Mouse (Mus musculus) liver, embryonic 11.5 days (tissue): ENCODE measurements around the gene Haus4. TPM values are rescaled to one million over a fixed set of nuclear protein-coding genes. Genes with fewer than 3 reads are reported as not detected.

ENCODE experiments used
- ATAC-seq: fragments of 200-750 bp; cut with Nextera tagmentation; replicated peaks from 2 replicates; pipeline ENCODE4 v1.8.0; 2017; ENCODE audit warnings: moderate number of reproducible peaks, mild to moderate bottlenecking, moderate TSS enrichment, moderate library complexity; ENCODE audit not compliant: low FRiP score
- DNase-seq: peaks from one replicate; pipeline ENCODE4 v3.0.0-alpha.2; 2017; ENCODE audit warnings: low spot score
- H3K27ac ChIP-seq: fragments of 300-500 bp; sonication (generic); 2 replicates; pipeline ENCODE4 v1.5.1; 2014; ENCODE audit warnings: mild to moderate bottlenecking, low read depth, low read length, control low read depth
- H3K27me3 ChIP-seq: fragments of 300-500 bp; sonication (generic); replicated peaks from 2 replicates; pipeline ENCODE4 v1.6.1; 2014; ENCODE audit warnings: low read length, mixed read lengths; ENCODE audit not compliant: control insufficient read depth, insufficient read depth
- H3K36me3 ChIP-seq: fragments of 300-500 bp; sonication (generic); 2 replicates; pipeline ENCODE4 v1.6.1; 2014; ENCODE audit warnings: mild to moderate bottlenecking, low read length, moderate library complexity, mixed read lengths; ENCODE audit not compliant: control insufficient read depth, insufficient read depth
- H3K4me1 ChIP-seq: fragments of 300-500 bp; sonication (generic); replicated peaks from 2 replicates; pipeline ENCODE4 v1.6.1; 2014; ENCODE audit warnings: low read length, mixed read lengths; ENCODE audit not compliant: control insufficient read depth, insufficient read depth
- H3K4me2 ChIP-seq: fragments of 300-500 bp; sonication (generic); 2 replicates; pipeline ENCODE4 v1.6.1; 2014; ENCODE audit warnings: mild to moderate bottlenecking, control low read depth, moderate library complexity
- H3K4me3 ChIP-seq: fragments of 300-500 bp; sonication (generic); 2 replicates; pipeline ENCODE4 v1.5.1; 2014; ENCODE audit warnings: low read depth, low read length, control low read depth
- H3K9ac ChIP-seq: fragments of 300-500 bp; sonication (generic); 2 replicates; pipeline ENCODE4 v1.6.1; 2014; ENCODE audit warnings: low read depth, low read length, control low read depth
- H3K9me3 ChIP-seq: fragments of 300-500 bp; sonication (generic); 2 replicates; pipeline ENCODE4 v1.6.1; 2016; ENCODE audit warnings: low read length, inconsistent platforms, mixed read lengths; ENCODE audit not compliant: control insufficient read depth
- WGBS: fragments of 180-500 bp; shearing (Covaris S2); extraction: QIAGEN DNeasy Blood & Tissue Kit; methylation state at CpG from one replicate; pipeline ENCODE4 v1.1.7; 2014; 5-methylcytosine and 5-hydroxymethylcytosine counted together
- polyA plus RNA-seq: library from polyadenylated mRNA; unstranded; fragments of >200 nt; fragmentation: Nextera tagmentation; extraction: Ambion mirVana; gene quantifications from 2 replicates; pipeline ENCODE4 v1.2.1, GENCODE M21; 2014

Haus4 gene
- 71.6 and 76.4 TPM in 2 replicates for polyA plus RNA-seq

DNA sequence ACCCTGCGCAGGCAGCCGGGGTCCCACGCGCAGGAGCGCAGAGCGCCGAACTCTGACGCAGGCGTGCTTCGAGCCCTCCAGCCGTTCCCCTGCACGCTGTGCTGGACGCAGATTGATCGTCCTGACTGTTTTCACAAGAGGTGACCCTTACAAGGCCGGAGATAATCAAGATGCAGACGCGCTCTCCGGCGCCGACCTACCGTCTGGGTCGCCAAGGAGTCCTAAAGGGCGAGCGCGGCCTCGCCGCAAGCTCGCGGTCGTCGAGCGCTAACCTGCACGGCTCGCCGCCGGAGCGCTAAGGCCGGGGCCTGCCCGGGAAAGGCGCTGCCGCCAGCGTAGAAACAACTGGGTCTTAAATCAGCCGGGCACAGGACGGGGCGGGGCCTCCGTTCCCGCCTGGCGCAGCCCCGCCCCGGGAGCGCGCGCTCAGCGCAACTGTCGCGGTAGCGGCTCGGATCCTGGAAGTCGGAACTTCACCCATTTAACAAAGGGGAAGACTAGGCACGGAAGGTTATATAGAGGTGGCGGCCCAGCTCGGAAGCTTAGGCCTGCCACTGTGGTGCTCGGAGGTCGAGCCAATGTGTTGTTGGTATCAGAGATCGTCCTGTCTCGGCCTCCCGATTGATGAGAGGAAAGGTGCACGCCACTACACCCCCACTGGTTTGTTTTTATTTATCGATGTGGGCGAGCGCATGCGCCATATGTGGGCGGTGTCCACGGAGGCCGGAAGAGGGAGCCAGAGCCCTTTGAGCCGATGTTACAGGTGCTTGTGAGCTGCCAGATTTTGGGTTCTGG is at the start of gene Haus4:
Gene Haus4 (minus strand): TSS at position 642 of the 795 bp plus-strand sequence.
- peak within 1 kb of the TSS; percentile 96 for H3K27ac ChIP-seq
- no peaks in the 10 kb centered on the region for H3K9me3 ChIP-seq
- WGBS = under 1% methylated on average over 76 of the region's 76 CpGs
- peak within 1 kb of the TSS; percentile 89 for H3K4me2 ChIP-seq
- no peaks in the 10 kb centered on the region for H3K27me3 ChIP-seq
- peak within 1 kb of the TSS; percentile 65 for H3K4me3 ChIP-seq
- ATAC-seq (peak; percentile 96), DNase-seq (peak; percentile 94)
- H3K36me3 ChIP-seq = peaks cover 19% of the 10 kb centered on the region
- peak within 1 kb of the TSS; percentile 90 for H3K9ac ChIP-seq
- peaks cover 5% of the 10 kb centered on the region; the same call in 1 of the 2 replicates for H3K4me1 ChIP-seq

DNA sequence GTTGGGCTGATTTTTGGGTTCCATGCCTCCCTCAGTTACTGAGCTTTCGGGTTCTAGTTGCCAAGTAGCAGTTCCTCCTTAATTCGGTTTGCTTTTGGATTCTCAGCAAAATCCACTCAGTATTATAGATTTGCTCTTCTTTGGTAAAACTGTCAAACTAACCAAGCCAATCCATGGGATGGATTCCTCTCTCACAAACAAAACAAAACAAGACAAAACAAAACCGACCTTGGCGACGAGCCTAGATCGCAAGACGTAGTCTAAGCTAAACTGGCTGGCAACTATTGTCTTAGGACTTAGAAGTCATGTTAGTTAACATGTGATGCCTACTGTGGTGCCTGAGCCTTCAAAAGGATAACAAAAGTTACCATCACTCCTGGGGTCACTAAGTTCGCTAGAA is 49.3 kb upstream of the Haus4 start:
- peaks cover 17% of the 10 kb centered on the region for H3K4me1 ChIP-seq
- no peak for DNase-seq
- ATAC-seq = no peak
- H3K9ac ChIP-seq = peak overlapping the region; percentile 92
- H3K36me3 ChIP-seq = no peaks in the 10 kb centered on the region; the same call in 1 of the 2 replicates
- H3K4me3 ChIP-seq = peak overlapping the region; percentile 73
- H3K9me3 ChIP-seq = no peaks in the 10 kb centered on the region
- WGBS = 84% methylated on average over 8 of the region's 8 CpGs
- H3K27me3 ChIP-seq = no peaks in the 10 kb centered on the region
- peak overlapping the region; percentile 95 for H3K27ac ChIP-seq
- H3K4me2 ChIP-seq = peak overlapping the region; percentile 72

DNA sequence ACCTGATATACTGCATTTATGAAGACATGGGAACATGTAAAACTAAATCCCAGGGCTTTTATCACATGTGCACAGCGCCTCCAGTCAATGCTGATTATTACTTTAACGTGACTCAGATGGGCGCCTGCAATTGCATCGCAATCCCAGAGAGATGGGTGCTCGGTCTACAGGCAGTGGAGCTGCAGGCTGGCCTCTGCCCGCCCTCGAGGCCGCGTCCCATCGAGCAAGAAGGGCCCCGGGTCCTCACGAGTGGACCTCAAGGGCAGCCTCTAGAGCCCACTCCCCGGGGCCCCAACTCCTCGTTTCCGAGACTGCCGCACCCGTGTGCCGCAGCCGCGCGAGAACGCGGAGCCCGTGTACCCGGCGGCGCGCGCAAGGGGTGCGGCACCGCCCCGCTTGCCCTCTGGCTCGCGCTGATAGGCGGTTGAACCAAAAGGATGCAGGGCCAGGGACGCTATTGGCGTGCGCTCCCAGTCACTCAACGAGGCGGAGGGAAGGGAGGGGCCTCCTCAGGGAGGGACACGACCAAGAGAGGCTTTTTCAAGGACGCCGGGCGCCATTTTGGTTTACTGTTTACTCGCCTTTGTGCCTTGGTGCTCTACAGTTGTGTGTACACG is 48.7 kb upstream of the Haus4 start:
- peak overlapping the region; percentile 72 for H3K4me2 ChIP-seq
- peak overlapping the region; percentile 73 for H3K4me3 ChIP-seq
- DNase-seq = peak; percentile 88
- H3K27me3 ChIP-seq = no peaks in the 10 kb centered on the region
- H3K9ac ChIP-seq = peak overlapping the region; percentile 92
- H3K9me3 ChIP-seq = no peaks in the 10 kb centered on the region
- WGBS = under 1% methylated on average over 46 of the region's 46 CpGs
- peak overlapping the region; percentile 95 for H3K27ac ChIP-seq
- H3K36me3 ChIP-seq = no peaks in the 10 kb centered on the region; the same call in 1 of the 2 replicates
- ATAC-seq = peak; percentile 98
- peaks cover 17% of the 10 kb centered on the region for H3K4me1 ChIP-seq

DNA sequence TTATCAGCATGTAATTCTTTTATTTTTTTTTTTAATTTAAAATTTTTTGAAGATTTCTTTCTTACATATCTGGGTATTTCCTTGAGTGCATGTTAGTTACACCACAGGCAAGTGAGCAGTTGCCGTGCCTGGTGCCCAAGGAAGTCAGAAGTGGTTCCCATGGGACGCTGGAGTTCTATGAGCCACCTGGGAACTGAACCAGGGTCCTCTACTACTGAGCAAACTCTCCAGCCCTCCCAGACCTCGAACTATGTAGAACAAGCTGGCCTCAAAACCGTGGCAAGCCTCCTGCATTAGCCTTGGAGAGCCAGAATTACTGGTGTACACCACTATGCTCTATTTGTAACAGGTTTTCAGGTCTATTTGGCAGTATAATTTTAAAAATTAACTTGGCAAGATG is 48.2 kb upstream of the Haus4 start:
- peaks cover 17% of the 10 kb centered on the region for H3K4me1 ChIP-seq
- peak overlapping the region; percentile 95 for H3K27ac ChIP-seq
- peak overlapping the region; percentile 72 for H3K4me2 ChIP-seq
- DNase-seq (no peak), ATAC-seq (peak; percentile 2; the same call in 1 of the 2 replicates)
- WGBS = 40% methylated on average over 4 of the region's 4 CpGs
- peak overlapping the region; percentile 73 for H3K4me3 ChIP-seq
- no peaks in the 10 kb centered on the region for H3K9me3 ChIP-seq
- H3K36me3 ChIP-seq = no peaks in the 10 kb centered on the region; the same call in 1 of the 2 replicates
- H3K9ac ChIP-seq = peak overlapping the region; percentile 92
- H3K27me3 ChIP-seq = no peaks in the 10 kb centered on the region

DNA sequence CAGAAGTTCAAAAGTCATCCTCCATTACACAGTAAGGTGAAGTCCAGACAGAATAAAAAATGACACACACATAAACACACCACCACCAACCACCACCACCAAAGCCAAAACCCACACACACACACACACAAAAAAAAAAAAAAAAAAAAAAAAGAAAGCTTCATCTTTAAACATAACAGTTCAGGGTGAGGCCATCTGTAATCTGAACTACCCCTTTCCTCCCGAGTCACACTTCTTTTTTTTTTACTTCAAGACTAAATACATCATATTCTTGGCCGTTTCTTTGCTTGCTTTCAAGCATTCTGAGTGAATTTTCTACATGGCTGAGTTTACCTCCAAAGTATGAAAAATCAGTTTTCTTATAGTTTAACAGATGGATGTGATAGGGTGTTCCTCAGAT is 47.2 kb upstream of the Haus4 start:
- Histone ChIP-seq H3K9me3 (no peaks in the 10 kb centered on the region), H3K27me3 (no peaks in the 10 kb centered on the region)
- ATAC-seq = no peak

DNA sequence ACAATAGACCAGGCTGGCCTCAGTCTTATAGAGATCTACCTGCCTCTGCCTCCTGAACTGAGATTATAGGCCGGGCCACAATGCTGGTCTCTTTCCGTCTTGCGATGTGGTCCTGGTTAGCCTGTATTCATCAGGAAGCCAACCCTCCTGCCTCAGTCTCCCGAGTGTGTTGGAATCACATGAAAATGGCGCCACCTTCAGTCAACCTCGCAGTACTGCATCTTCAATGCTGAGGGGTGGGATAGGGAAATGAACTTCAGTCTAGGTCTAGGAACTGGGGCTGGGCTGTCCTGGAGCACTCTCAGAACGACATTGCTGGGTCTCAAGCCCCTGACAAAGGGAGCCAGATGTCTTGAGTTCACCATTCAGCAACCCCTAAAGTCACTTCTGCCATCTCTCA is 42.7 kb upstream of the Haus4 start:
- DNase-seq = no peak
- 63% methylated on average over 7 of the region's 7 CpGs for WGBS

More for the DNA sequence above, 47.2 kb upstream of the Haus4 start:
- Histone ChIP-seq H3K4me2 (no peak overlapping the region), H3K27ac (no peak overlapping the region), H3K4me3 (no peak overlapping the region), H3K9ac (no peak overlapping the region), H3K4me1 (peaks cover 17% of the 10 kb centered on the region), H3K36me3 (no peaks in the 10 kb centered on the region; the same call in 1 of the 2 replicates)
- DNase-seq = no peak
- 84% methylated on average over 2 of the region's 2 CpGs for WGBS

DNA sequence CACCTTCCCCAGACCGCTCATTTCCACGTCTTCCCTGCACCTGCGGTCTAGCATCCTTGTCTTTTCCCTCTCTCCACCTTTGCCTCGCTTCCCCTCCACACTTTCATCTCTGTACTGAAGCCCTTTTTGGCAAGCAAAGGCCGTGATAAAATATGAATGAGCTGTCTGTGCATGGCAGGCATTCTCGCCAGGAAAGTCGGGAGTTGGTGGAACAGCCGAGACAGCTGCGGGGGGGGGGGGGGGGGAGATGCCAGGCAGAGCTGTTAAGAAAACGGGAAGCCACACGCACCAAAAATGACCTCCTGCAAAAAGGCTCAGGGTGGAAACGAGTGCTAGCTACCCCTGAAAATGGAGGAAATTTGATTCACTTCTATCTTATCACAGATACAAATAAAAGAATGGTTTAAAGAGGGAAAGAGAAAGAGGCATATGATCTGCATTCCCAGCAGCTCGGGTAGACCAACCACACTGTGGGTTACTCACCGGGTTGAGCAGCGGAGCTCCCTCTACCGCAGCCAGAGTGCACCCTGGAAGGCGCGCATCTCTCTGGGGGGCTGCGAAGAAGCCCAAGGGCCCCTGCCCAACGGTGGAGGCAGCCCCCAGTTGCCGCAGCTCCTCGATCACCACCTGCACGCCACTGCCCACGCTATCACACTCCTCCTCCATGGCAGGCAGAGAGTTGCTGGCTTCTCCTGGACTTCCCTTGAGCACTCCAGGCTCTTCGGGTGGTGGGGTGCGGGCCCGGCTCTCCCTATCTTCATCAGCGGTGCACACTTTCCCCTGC is 40.4 kb upstream of the Haus4 start:
- H3K4me2 ChIP-seq = no peak overlapping the region
- H3K27me3 ChIP-seq = no peaks in the 10 kb centered on the region
- ATAC-seq (no peak), DNase-seq (no peak)
- no peak overlapping the region for H3K27ac ChIP-seq
- H3K36me3 ChIP-seq = no peaks in the 10 kb centered on the region; the same call in 1 of the 2 replicates
- H3K4me3 ChIP-seq = no peak overlapping the region
- H3K9ac ChIP-seq = no peak overlapping the region
- 70% methylated on average over 27 of the region's 28 CpGs for WGBS
- H3K4me1 ChIP-seq = peaks cover 3% of the 10 kb centered on the region; the same call in 1 of the 2 replicates
- H3K9me3 ChIP-seq = no peaks in the 10 kb centered on the region

More for the DNA sequence above, 42.7 kb upstream of the Haus4 start:
- no peak for ATAC-seq
- Histone ChIP-seq H3K4me2 (no peak overlapping the region), H3K27me3 (no peaks in the 10 kb centered on the region), H3K36me3 (no peaks in the 10 kb centered on the region; the same call in 1 of the 2 replicates), H3K4me3 (no peak overlapping the region), H3K4me1 (peaks cover 7% of the 10 kb centered on the region), H3K27ac (no peak overlapping the region), H3K9ac (no peak overlapping the region), H3K9me3 (no peaks in the 10 kb centered on the region)

DNA sequence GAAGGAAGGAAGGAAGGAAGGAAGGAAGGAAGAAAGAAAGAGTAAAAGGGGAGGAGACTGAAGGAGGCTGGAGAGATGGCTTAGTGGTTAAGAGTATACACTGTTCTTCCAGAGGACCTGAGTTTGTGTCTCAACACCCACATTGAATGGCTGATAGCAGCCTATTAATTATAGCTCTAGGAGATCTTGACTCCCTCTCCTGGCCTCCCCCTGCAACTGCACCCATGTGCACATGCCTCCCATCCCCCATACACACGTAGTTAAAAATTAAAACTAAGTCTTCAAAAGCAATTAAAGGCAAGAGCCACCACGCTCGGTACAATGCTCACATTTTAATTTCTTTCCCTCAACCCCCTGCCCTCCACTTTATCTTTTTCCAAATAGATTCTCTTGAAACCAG is 39.6 kb upstream of the Haus4 start:
- Histone ChIP-seq H3K27me3 (no peaks in the 10 kb centered on the region), H3K9me3 (no peaks in the 10 kb centered on the region), H3K4me2 (no peak overlapping the region), H3K4me3 (no peak overlapping the region), H3K4me1 (peaks cover 3% of the 10 kb centered on the region; the same call in 1 of the 2 replicates), H3K9ac (no peak overlapping the region), H3K27ac (no peak overlapping the region), H3K36me3 (no peaks in the 10 kb centered on the region; the same call in 1 of the 2 replicates)
- DNase-seq = no peak
- ATAC-seq = no peak
- 87% methylated on average over 3 of the region's 3 CpGs for WGBS
